Mouse (Mus musculus) thymus, postnatal 14 days (tissue): ENCODE data around the gene Scd2.
"Not testable (repeated sequence)": the region's sequence is repeated elsewhere in the genome, so short reads cannot be mapped to it uniquely, and the experiment has no call there.

Source experiments
- DNase-seq: peaks from one replicate; pipeline ENCODE4 v3.0.0; 2021

Gene Scd2

DNA sequence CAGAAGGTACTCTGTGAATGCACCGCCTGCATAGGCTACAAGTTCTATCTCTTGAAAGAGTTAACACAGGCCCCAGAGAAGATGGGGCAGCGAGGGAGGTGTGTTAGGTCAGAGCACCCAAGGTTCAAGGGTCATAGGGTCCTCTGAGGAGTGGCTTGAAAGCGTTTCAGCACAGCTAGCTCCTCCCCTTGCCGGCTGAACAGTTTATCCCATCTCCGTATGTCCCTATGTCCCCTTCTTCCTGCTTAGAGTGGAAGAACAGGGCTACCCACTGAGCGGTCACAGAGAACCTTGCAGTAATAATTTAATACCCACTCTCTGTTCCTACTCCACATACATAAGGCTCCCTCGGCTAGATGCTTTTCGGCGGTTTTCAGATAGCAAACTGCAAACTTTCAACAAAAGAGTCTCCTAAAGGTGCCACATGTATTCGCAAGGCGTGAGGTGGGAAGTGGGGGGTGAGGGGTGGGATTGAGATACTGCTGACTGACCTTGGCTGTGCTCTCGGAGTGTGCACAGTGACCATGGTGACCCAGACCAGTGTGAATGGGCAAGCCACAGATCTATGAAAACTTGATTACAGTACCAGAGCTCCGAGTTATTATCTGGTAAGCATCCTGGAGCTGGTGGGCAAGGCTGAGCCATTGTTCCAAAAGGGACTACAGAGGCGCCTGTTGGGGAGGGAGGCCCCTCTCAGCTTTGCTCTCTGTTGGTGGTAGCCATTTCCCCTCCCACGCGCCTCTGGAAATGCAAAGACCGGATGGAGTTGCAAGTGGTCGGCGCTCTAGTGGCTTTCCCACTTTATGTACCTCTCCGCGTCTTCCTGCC lies at the start of gene Scd2:
Scd2 (plus strand) TSS at position 734 of the 828 bp plus-strand sequence.
- peak; percentile 32 for DNase-seq

DNA sequence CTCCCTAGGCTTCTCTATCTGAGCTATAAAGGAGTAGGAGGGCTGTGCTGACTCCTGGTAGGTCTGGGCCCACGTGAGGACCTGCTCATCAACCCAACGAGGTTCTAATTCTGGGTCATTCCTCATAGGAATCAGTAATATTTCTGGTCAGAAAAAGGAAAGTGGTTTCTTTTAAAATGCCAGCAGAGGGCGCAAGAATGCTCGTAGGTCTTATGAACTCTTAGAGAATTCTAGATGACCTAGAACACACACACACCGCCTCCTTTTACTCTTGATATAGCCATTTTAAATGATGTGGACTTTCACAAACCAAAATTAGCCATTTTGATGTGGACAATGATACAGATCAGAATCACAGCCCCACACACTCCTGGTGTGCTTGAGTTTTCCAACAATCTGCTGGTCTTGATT lies 47.7 kb upstream of the Scd2 start:
- peak; percentile 58 for DNase-seq

DNA sequence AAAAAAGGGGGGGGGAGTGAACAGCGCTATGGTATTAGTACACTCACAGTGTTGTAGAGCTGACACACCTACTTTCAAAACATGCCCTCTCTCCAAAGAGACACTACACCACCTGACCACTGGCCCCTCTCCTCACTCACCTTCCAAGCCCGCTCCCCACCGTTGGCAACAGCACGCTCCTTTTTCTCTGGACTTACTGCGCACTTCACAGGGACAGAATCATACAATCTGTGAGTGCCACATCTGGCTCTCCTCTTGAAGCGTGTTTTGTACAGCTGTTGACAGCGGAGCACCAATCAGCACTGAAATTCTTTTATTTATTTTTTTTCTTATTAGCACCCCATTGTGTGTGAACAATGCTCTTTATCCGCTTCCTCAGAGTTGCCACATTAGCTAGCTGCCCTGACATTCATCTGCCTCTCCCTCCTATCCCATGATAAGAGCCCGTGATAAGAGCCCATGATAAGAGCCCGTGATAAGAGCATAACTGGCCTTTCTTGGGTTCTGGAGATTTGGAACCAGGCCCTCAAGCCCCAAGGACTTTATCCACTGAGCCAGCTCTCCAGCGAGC lies 47.0 kb upstream of the Scd2 start:
- no peak for DNase-seq

DNA sequence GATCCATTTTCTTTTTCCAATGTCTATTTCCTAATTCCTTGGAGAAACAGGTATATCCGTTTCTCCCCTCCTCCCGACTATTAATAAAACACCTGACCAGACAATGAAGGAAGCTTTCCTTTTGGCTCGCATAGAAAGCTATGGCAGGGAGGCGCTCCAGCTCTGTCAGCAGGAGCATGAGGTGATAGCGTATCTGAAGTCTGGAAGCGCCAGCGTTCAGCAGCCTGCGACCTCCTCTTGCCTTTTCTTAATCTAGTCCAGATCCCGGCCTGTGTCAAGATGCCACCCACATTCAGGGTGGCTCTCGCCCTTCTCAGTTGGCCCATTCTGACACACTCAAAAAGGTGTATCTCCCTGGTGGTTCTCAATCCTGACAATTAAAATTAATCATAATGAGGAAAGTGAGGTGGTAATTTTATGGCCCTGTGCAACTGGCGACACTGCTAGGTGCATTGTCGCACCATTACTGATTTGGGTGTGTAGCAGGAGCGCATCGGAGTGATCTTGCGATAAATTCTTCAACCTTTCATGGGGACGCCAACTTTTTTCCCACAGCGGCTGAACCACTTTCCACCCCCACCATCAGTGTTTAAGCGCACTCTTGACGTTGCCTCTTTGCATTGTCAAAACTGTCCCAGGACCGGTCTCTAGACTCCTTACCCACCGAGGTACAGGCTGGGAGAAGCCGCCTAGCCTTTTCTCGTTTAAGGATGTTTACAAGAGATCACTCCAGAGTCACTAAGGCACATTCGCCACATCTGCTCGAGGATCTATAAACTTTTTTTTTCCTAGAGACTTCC lies 46.0 kb upstream of the Scd2 start:
- DNase-seq = peak; percentile 54

DNA sequence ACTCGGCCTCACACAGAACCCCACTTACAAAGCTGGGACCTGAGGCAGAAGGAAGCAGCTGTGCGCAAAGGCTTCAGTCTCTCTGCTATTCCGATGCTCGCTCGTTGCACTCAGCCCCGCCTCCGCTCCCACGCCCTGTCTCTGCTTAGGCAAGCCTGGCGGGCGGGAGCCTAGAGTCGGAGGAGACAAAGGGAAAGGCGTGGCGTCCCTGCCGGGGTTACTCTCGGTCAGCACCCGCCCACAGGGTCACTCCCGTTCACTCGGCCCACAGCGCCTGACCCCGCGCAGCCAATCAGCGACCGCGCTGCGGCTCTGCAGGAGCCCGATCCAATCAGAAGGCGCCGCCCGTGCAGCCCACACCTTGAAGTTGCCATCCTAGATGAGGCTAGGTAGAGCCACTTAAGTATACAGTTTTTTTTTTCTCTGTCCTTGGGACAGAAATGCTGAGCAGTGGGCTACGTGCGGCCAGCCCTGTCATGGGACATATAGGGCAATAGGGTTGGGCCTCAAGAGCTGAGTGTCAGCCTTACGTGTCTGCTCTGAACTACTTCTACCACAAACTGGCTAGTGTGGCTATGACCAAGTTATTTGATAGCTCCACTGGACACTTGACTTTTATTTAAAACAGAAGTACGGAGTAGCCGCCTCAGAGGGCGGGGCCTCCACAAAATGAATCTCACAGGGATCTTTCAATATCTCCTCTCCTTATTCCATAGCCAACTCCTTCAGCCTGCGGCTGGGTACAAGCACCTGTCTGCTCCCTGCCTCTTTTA lies 45.2 kb upstream of the Scd2 start:
- DNase-seq = peak; percentile 98

DNA sequence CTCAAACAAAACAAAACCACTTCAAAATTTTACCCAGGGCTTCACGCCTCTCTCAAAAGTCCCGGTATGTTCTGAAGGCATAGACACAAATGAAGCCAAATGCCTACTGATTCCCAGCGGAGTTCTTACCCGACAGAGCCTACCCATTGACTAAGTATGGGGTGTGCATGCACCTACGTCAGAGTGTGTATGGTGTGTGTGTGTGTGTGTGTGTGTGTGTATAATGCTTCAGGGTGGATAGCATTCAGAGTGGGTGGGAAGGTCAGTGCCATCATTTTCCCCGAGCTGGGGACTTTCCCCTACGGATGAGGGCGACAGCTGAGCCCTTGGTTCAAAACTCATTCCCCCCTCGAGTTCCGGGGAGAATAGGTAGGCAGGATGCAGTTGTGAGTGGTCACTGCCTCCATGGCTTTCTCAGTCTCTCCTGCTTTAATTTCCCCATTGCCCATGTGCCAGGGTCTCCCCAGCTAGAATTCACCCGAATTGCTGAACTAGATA lies 44.6 kb upstream of the Scd2 start:
- no peak for DNase-seq

DNA sequence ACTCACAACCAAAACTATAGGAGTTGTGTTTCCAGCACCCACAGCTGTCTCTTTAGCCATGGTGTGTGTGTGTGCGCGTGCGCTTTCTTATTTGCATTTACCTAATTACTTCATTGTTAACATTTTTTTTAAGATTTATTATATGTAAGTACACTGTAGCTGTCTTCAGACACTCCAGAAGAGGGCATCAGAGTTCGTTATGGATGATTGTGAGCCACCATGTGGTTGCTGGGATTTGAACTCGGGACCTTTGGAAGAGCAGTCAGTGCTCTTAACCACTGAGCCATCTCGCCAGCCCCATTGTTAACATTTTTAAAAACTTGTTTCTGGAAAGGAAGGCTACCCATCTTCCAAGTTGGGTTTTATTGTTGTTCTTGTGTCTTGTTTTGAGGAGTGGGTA lies 42.3 kb upstream of the Scd2 start:
- DNase-seq = not testable (repeated sequence)

DNA sequence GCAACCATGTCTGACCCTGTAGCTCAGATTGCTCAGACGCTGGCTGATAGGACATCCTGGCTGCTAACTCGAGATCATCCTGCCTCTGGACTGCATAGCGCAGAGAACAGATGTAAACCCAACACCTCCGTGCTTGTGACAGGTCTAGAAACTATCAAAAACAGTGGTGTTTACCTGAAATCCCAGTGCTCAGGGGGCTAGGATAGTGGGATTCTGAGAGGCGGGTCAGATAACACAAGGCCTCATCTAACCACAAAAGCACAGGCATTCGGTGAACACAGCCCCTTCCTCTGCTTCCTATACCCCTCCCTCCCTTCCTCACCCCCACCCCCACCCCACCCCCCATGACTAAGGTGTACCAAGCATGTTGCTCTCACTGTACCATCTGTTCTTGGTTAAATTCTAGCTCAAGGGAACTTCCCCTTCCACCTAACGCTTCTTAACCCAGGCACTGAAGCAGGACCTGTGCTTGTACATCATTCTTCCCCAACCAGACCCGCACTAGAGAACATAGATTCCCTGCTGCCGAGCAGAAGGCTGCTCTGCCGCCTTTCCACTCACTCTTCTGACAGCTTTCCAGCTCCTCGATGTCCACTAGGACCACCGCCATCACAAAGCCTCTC lies 41.4 kb upstream of the Scd2 start:
- no peak for DNase-seq

DNA sequence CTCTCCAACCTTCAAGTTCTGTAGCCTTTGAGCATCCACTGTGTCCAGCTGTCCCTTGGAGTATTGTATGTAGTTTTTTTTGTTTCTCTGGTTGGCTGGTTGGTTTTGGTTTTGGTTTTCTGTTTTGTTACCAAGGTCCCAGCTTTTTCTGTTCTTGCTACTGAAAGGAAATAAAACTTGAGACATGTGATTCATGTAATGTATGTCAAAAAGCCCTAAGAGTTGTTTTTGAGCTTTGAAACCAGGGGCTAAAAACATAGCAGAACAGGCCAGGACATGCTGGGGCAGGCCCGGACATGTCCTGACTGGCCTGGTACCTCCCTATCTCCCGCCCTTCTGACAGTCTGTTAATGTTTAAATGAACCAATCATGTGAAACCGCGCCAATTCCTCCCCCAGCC lies 39.4 kb upstream of the Scd2 start:
- DNase-seq = not testable (repeated sequence)

DNA sequence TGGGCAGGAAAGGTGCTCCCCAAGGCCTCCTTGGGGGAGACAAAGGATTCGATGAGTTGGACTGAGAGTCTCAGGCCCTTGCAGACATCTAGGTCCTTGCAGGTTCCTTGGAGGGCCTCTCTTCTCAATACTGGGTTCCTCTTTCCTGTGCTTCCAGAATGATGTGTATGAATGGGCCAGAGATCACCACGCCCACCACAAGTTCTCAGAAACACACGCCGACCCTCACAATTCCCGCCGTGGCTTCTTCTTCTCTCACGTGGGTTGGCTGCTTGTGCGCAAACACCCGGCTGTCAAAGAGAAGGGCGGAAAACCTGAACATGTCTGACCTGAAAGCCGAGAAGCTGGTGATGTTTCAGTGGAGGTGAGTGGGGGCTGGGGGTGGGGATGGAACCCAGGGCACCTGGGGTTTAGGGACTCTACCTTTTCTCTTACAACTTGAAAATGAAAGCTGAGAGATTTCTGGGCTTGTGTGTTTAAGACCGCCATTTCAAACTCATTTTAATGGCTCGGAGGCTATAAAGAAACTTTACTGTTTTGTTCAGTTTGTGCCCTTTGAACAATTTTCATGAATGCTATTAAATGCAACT lies 36.0 kb upstream of the Scd2 start:
- DNase-seq = no peak

DNA sequence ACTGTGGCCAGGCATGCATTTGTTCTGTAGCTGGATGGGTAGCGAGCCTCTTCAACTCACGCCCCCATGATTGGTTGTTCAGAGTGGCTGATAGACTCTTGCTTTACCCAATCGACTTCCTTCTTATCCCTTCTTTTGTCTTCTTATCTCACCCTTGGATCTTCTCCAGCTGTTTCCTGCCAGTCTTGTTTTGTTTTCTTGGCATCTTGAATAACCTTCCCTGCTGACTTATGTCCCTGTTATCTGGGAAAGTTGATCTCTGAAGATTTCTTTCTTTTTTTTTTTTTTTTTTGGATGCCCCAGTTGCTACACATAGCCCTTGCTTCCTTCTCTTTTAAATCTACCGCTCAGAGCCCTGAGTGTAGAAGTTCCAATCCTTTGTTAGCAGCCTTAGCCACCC lies 34.0 kb upstream of the Scd2 start:
- DNase-seq = no peak

DNA sequence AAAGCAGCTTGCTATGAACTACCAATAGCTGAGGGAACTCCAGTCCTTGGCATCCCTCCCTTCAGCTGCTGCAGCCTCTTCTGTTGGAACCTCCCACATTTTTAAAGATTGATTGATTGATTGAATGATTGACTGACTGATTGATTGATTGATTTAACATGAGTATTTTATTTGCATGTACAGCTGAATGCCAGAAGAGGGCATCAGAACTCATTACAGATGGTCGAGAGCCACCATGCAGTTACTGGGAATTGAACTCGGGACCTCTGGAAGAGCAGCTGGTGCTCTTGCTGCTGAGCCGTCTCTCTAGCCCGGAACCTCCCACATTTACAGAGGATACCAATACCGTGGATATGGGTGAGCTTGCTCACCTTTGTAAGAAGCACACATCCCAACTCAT lies 33.0 kb upstream of the Scd2 start:
- no peak for DNase-seq

DNA sequence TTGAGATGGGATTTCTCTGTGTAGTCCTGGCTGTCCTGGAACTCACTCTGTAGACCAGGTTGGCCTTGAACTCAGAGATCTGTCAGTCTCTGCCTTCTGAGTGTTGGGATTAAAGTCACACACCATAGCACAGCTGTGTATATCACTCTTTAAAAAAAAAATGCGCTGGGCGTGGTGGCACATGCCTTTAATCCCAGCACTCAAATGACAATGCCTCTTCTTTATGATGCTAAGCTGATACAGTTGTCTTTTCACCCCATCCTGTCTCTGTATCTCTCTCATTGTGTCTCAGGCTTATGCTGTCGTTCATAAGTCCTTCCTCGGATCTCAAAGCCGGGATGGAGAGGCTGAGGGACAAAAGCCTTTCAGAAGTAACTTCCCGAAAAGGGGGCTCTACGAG lies 31.7 kb upstream of the Scd2 start:
- no peak for DNase-seq

DNA sequence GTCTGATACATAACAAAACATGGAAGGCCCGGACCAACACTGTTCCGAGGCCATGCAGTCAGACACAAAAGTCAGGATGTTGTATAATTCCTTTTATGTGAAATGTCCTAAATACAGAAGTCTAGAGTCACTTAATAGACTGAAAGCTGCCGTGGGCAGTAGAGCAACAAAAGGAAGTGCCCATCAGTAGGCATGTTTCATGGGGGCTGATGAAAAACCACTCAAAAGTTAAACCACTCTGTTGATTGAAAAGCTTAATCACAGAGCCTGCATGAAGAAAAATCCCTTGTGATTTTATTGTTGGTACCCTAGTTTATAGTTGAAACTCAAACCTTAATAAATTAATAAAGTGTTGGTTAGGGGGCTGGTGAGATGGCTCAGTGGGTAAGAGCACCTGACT lies 29.9 kb upstream of the Scd2 start:
- no peak for DNase-seq

DNA sequence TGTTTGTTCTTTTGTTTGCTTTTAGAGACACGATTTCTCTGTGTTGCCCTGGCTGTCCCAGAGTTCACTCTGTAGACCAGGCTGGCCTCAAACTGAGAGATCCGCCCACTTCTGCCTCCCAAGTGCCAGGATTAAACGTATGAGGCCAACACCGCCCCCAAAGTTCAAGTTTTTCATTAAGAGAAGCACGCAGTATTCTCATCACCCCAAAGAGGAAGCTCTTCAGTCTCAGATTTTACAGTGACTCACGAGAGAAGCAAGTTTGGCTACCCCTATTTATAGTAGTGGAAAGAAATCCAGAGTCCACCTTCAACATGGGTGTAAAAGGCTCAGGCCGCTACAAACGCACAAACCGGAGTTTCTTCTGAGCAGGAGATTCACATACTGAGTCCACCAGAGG lies 29.2 kb upstream of the Scd2 start:
- no peak for DNase-seq

DNA sequence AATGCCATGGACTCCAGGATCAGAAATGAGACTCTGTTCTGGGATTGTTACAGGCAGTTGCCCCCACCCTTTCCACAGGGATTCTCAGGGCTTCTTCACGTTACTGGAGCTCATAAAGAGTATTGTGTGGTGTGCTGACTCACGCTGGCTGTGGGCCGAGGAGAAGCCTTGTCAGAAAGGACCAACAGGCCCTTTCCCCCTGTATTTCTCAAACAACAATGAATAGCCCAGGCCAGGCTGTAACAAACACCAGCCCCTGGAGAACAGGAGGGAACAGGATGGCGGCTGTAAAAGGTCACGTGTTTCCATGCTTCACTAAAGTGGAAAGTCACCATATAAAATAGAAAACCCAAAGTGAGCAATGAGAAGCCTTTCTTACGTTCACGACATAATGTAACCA lies 28.2 kb upstream of the Scd2 start:
- no peak for DNase-seq

DNA sequence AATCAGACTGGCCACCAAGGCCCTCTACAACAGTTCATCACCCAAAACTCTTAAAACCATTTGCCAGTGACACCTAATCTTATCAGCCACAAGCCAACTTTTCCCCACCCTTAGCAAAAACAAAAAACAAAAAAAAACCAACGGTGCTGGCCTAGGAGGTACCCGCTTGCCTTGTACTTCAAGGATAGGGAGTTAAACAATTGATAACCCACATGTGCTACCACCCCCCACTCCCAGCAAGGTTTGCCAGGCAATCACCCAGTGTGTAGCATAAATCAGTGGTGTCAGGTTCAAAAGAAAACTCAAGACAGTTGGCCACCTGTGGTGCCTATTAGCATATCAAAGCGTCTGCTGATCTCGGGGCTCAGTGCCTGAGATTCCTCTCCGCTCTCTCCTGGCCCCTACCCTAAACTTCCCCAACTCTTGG lies 27.6 kb upstream of the Scd2 start:
- DNase-seq = peak; percentile 15

DNA sequence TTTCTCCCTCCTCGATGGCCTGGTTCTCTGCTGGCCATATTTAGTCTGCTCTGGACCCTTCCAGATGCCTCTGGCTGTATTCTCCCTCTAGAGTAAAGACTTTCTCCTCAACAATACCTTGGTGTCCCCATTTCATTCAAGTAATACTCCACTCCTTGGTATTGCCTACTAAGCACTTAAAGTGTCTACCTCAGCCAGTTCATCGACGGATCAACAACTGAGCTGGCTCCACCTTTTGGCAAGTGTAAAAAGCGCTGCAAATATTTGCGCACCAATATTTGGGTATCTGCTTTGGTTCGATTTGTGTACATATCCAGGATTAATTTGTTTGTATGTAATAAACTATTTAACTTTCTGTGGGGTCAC lies 27.0 kb upstream of the Scd2 start:
- peak; percentile 53 for DNase-seq

DNA sequence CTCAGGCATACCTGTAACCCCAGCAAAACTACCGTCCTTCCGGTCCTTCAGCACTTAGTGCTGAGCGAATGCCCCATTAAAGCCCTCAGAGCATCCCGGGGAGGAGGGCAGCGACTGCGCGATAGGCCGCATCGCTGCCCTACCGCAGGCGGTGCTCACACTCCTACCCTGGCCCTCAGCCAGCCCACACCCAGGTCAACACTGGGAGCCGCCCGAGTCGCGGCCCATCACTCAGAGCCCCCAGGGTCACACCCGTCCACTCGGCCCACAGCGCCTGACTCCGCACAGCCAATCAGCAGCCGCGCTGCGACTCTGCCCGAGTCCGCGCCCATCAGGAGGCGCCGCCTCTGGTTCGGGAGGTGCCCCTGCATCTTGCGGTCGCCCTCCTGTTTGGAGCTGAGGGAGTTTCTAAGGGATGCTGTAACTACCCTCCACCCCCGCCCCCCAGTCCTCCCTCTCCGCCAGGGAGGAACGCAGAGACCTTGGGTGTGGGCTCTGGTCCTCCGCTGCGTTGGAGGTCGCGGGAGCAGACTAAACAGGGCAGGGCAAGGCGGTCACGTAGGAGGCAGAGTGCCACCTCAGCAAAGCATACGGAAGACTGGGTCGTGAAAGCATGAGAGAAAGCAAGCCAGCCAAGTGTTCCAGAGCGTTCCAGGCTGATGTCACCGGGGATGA lies 26.5 kb upstream of the Scd2 start:
- DNase-seq = peak; percentile 79

DNA sequence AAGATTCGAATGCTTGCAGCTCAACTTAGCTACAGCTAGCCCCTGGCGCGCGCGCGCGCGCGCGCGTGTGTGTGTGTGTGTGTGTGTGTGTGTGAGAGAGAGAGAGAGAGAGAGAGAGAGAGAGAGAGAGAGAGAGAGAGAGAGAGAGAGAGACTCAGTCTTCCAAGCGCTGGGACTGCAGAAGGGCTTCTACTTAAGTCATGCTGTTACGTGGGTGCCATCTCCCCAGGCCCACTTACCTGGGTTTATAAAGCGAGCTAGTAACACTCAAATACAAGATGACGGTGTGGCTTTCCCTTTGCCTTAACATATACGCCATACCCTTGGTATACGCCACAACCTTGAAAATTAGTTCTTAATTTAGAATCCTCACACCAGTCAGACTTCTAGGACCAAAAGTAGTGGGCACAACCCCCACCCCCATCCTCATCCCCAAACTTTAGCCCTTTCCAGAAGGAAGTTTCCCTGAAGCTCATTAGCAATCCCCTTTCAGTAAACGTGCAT lies 25.9 kb upstream of the Scd2 start:
- peak; percentile 28 for DNase-seq

DNA sequence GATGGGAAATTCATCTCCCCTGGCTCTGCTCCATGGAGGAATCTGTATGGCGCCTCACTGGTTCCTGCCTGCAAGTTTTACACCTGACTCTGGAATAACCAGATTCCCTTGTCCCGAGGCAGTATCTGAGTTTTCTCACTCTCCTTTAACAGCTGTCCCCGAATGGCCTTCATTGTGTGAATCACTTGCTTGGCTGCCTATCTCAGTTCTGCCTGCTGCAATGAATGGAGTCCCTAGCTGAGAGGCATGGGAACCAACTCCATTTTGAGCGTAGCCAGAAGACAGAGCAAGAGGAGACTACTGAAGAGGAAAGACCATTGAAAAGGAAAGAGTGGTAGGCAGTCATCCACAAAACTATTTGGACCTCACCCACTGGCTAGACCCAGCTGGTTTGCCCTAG lies 19.8 kb upstream of the Scd2 start:
- DNase-seq = no peak
